ENCODE assay signal across 16 mouse cellular contexts in the genomic region with DNA sequence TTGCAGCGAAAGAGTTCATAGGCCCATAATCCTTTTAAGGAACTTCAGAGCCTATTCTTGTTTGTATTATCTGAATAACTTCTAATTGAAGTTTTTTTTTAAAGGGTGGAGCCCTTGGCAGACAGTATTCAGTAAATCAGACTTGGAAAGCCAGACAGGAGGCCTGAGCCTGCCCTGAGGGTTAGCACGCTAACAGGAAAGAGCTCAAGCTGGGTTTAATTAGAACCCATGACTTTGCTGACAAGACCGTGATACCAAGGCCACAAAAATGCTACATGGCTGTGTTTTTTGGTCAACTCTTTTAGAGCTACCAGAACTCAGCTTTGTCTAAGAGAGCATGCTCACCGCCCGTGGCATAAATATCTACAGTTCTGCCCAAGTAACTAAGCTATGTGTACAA.
DNase-seq lines count a peak whose midpoint lies in the region; TF ChIP-seq lines count a peak whose summit lies in the region.
"Had no signal": no experiment of that assay in that cellular context is flagged by ENCODE, and none has a peak within 500 bp of the region (broad histone marks: within the 10 kb centered on the region; RNA-seq: fewer than 3 reads in every experiment).

No protein-coding gene starts in this region.

- H3K27ac ChIP-seq in heart, embryonic 10.5 days: peak overlapping the region; percentile 83
- peak overlapping the region; percentile 43 for H3K27ac ChIP-seq in layer of hippocampus, adult 2 months
- peak overlapping the region; percentile 46; the same call in 1 of the 2 replicates for H3K27ac ChIP-seq in brown adipose tissue, adult 24 weeks (replicated peaks; ENCODE audit: low read depth, low read length)
- H3K27ac ChIP-seq: forebrain, embryonic 13.5 days; midbrain, embryonic 12.5 days had no signal

- no peak overlapping the region for H3K4me3 ChIP-seq in heart, embryonic 10.5 days
- H3K4me3 ChIP-seq in layer of hippocampus, adult 2 months: no peak overlapping the region
- H3K4me3 ChIP-seq in brown adipose tissue, adult 24 weeks (ENCODE audit: insufficient read depth, low read depth, low read length): no peak overlapping the region
- H3K4me3 ChIP-seq: forebrain, embryonic 13.5 days; midbrain, embryonic 12.5 days had no signal

- no peaks in the 10 kb centered on the region for H3K9me3 ChIP-seq in heart, embryonic 10.5 days
- H3K9me3 ChIP-seq: forebrain, embryonic 13.5 days; midbrain, embryonic 12.5 days had no signal

- DNase-seq in heart, embryonic 10.5 days (ENCODE audit: low spot score): no peak
- DNase-seq in heart, adult 11 months: no peak
- DNase-seq in layer of hippocampus, adult 2 months (ENCODE audit: low spot score in 2 of 2): no peak
- no peak for DNase-seq in layer of hippocampus, adult 9-11 months
- DNase-seq in fibroblast of lung, adult 2 months (ENCODE audit: low read depth): peak; percentile 76
- DNase-seq in right cerebral cortex, postnatal 14 days: no peak
- DNase-seq in frontal cortex, postnatal 10 days (ENCODE audit: low spot score in 2 of 2): no peak
- DNase-seq: adrenal gland, postnatal 25 days; gastrocnemius, postnatal 25 days; kidney, adult 11 months; liver; lung, postnatal 10 days had no signal

- H3K4me1 ChIP-seq in heart, embryonic 10.5 days: peaks cover 62% of the 10 kb centered on the region
- peaks cover 46% of the 10 kb centered on the region for H3K4me1 ChIP-seq in brown adipose tissue, adult 24 weeks (ENCODE audit: control insufficient read depth, insufficient read depth, insufficient read length, low read length)

- H3K27me3 ChIP-seq in heart, embryonic 10.5 days (ENCODE audit: insufficient read depth, poor library complexity, severe bottlenecking): no peaks in the 10 kb centered on the region
- H3K27me3 ChIP-seq: forebrain, embryonic 13.5 days; midbrain, embryonic 12.5 days had no signal

- no peak for TF ChIP-seq CTCF in layer of hippocampus, adult 2 months (conservative IDR thresholded peaks at IDR 0.05)

- 78% methylated on average over 5 of the region's 5 CpGs for WGBS in heart, embryonic 10.5 days

- peaks cover 17% of the 10 kb centered on the region for H3K36me3 ChIP-seq in heart, embryonic 10.5 days
- H3K36me3 ChIP-seq: G1E; midbrain, embryonic 12.5 days had no signal
